Mouse (Mus musculus) heart, adult 2 months (tissue): ENCODE results near the gene Tmem223. TPM values are rescaled to one million over a fixed set of nuclear protein-coding genes. Genes with fewer than 3 reads are reported as not detected.

Experiments
- DNase-seq, 2 experiments: peaks; one replicate each; pipeline ENCODE4 v3.0.0; 2021
- H3K27ac ChIP-seq: fragments of 200-600 bp; 2 replicates; pipeline ENCODE4 v1.8.1; 2022
- H3K27me3 ChIP-seq: fragments of 200-500 bp; 2 replicates; pipeline ENCODE4 v1.6.1; 2012; ENCODE audit warnings: mild to moderate bottlenecking, low read length, inconsistent platforms, mixed read lengths; ENCODE audit not compliant: control insufficient read depth, insufficient read depth
- H3K36me3 ChIP-seq: fragments of 200-500 bp; 2 replicates; pipeline ENCODE4 v1.6.1; 2012; ENCODE audit warnings: low read length, inconsistent platforms; ENCODE audit not compliant: control insufficient read depth, insufficient read depth
- H3K4me1 ChIP-seq: fragments of 200-500 bp; 2 replicates; pipeline ENCODE4 v1.6.1; 2011; ENCODE audit warnings: low read length; ENCODE audit not compliant: control insufficient read depth, insufficient read depth
- H3K4me3 ChIP-seq: fragments of 200-600 bp; 2 replicates; pipeline ENCODE4 v1.8.1; 2022
- H3K79me2 ChIP-seq: fragments of 200-500 bp; replicated peaks from 2 replicates; pipeline ENCODE4 v1.6.1; 2012; ENCODE audit warnings: mild to moderate bottlenecking, inconsistent platforms, low read length, moderate library complexity, mixed read lengths; ENCODE audit not compliant: control insufficient read depth, insufficient read depth
- H3K9ac ChIP-seq: fragments of 200-500 bp; 2 replicates; pipeline ENCODE4 v1.6.1; 2012; ENCODE audit warnings: low read depth, mild to moderate bottlenecking, control low read depth, inconsistent platforms, low read length, mixed read lengths
- CTCF ChIP-seq: fragments of 200-600 bp; IDR thresholded peaks from 2 replicates; pipeline ENCODE4 v1.8.1; 2022; ENCODE audit warnings: antibody characterized with exemption, mild to moderate bottlenecking, moderate library complexity
- EP300 ChIP-seq: fragments of 200-500 bp; IDR thresholded peaks from 2 replicates; pipeline ENCODE4 v1.6.1; 2011; ENCODE audit warnings: low read depth, low read length, control low read depth; ENCODE audit not compliant: insufficient read depth
- POLR2A ChIP-seq: fragments of 200-500 bp; IDR thresholded peaks from 2 replicates; pipeline ENCODE4 v1.6.1; 2011; ENCODE audit warnings: mild to moderate bottlenecking, low read depth, low read length, control low read depth; ENCODE audit not compliant: insufficient read depth
- WGBS: fragments of 180-500 bp; shearing (Covaris S2); methylation state at CpG from one replicate; pipeline ENCODE4 v1.1.7; 2018; 5-methylcytosine and 5-hydroxymethylcytosine counted together
- intact Hi-C: fragments of 180-260 bp; cut with DNase I; formaldehyde crosslinking; loops from one replicate; pipeline ENCODE4 v1.15.1; 2025
- microRNA-seq, 2 experiments: library from miRNA; unstranded; fragments of <30 nt; microRNA quantifications; one replicate each; pipeline ENCODE4 v1.2.0; 2021
- polyA plus RNA-seq: library from polyadenylated mRNA; depleted of rRNA; stranded (reverse); fragments of >200 nt; gene quantifications from 2 replicates; pipeline ENCODE4 v1.2.3, GENCODE M21; 2012; rRNA removed
- total RNA-seq, 2 experiments: library from RNA; stranded (reverse); gene quantifications; 2 replicates each; pipeline ENCODE4 v1.2.3; 2021

Gene Tmem223
- total and polyA plus RNA-seq, 3 experiments = 108 to 212 (median 130) TPM

- Histone ChIP-seq H3K9ac (peak overlapping the region; percentile 62), H3K4me3 (peak overlapping the region; percentile 86), H3K27me3 (no peaks in the 10 kb centered on the region), H3K36me3 (peaks cover 18% of the 10 kb centered on the region), H3K27ac (peak overlapping the region; percentile 97), H3K4me1 (peaks cover 7% of the 10 kb centered on the region), H3K79me2 (peaks cover 1% of the 10 kb centered on the region; the same call in 1 of the 2 replicates)
- no peak for DNase-seq
- TF ChIP-seq CTCF (no peak), POLR2A (no peak), EP300 (no peak)
- 9% methylated on average over 14 of the region's 14 CpGs for WGBS
- intact Hi-C loops = loop anchor here (2.0 to 5.0 kb wide), 5 partner anchors 16 to 96 kb away; partner anchors contain the start of genes 1700092M07Rik, Nxf1, Slc3a2 and Stx5a
These were observed 47.6 kb downstream of the Tmem223 start for GRCm38 (mm10) chr19:8818301-8818798.

GRCm38 (mm10) chr19:8818801-8819595 lies 48.2 kb downstream of the Tmem223 start, which contains the start of gene Ttc9c:
Gene Ttc9c, minus strand, starts transcription at chr19:8819333.
- peak within 1 kb of the TSS; percentile 93 for H3K9ac ChIP-seq
- peak; percentile 91 to 98 for DNase-seq
- peak within 1 kb of the TSS; percentile 97 for H3K27ac ChIP-seq
- peak within 1 kb of the TSS; percentile 86 for H3K4me3 ChIP-seq
- under 1% methylated on average over 33 of the region's 33 CpGs for WGBS
- H3K27me3 ChIP-seq = no peaks in the 10 kb centered on the region
- peaks cover 20% of the 10 kb centered on the region for H3K36me3 ChIP-seq
- peaks cover 1% of the 10 kb centered on the region; the same call in 1 of the 2 replicates for H3K79me2 ChIP-seq
- H3K4me1 ChIP-seq = peaks cover 7% of the 10 kb centered on the region
- TF ChIP-seq EP300 (peak; percentile 79), CTCF (no peak), POLR2A (peak; percentile 82)
- intact Hi-C loops = loop anchor here (2.0 to 5.0 kb wide), 5 partner anchors 16 to 97 kb away; partner anchors contain the start of genes 1700092M07Rik, Nxf1, Slc3a2 and Stx5a

GRCm38 (mm10) chr19:8819596-8820423 lies 49.0 kb downstream of the Tmem223 start, which contains the start of gene Hnrnpul2:
Gene Hnrnpul2, plus strand, starts transcription at chr19:8820010.
- intact Hi-C loops = loop anchor here (2.0 to 5.0 kb wide), 6 partner anchors 17 to 98 kb away; partner anchors contain the start of genes 1700092M07Rik, Ganab, Nxf1 and Slc3a2
- no peaks in the 10 kb centered on the region for H3K27me3 ChIP-seq
- DNase-seq = peak; percentile 98 to 99
- peak within 1 kb of the TSS; percentile 93 for H3K9ac ChIP-seq
- H3K27ac ChIP-seq = peak within 1 kb of the TSS; percentile 97
- TF ChIP-seq CTCF (no peak), POLR2A (peak; percentile 97), EP300 (0 out of 2 replicates have a peak, but pooled peaks have one; percentile 11)
- H3K4me3 ChIP-seq = peak within 1 kb of the TSS; percentile 86
- H3K36me3 ChIP-seq = peaks cover 27% of the 10 kb centered on the region
- WGBS = under 1% methylated on average over 83 of the region's 83 CpGs
- H3K79me2 ChIP-seq = peaks cover 1% of the 10 kb centered on the region; the same call in 1 of the 2 replicates
- H3K4me1 ChIP-seq = peaks cover 7% of the 10 kb centered on the region

GRCm38 (mm10) chr19:8820424-8820956 lies 49.7 kb downstream of the Tmem223 start:
- Histone ChIP-seq H3K4me3 (peak overlapping the region; percentile 86), H3K36me3 (peaks cover 27% of the 10 kb centered on the region), H3K9ac (peak overlapping the region; percentile 93), H3K4me1 (peaks cover 7% of the 10 kb centered on the region), H3K27ac (peak overlapping the region; percentile 97), H3K79me2 (peaks cover 1% of the 10 kb centered on the region; the same call in 1 of the 2 replicates), H3K27me3 (no peaks in the 10 kb centered on the region)
- no peak for DNase-seq
- under 1% methylated on average over 46 of the region's 48 CpGs for WGBS
- TF ChIP-seq CTCF = no peak
- no peak for TF ChIP-seq EP300
- TF ChIP-seq POLR2A = no peak
- intact Hi-C loops = loop anchor here (5.0 kb wide), 1 partner anchor 77 kb away; the partner anchor contains the start of gene Ganab

- peaks cover 1% of the 10 kb centered on the region; the same call in 1 of the 2 replicates for H3K79me2 ChIP-seq
- H3K27ac ChIP-seq = peak overlapping the region; percentile 97
- DNase-seq = no peak
- peak overlapping the region; percentile 93 for H3K9ac ChIP-seq
- H3K4me3 ChIP-seq = peak overlapping the region; percentile 86
- peaks cover 31% of the 10 kb centered on the region for H3K36me3 ChIP-seq
- TF ChIP-seq EP300 = no peak
- TF ChIP-seq POLR2A = no peak
- no peak for TF ChIP-seq CTCF
- H3K4me1 ChIP-seq = peaks cover 7% of the 10 kb centered on the region
- intact Hi-C loops = loop anchor here (5.0 kb wide), 1 partner anchor 76 kb away; the partner anchor contains the start of gene Ganab
- H3K27me3 ChIP-seq = no peaks in the 10 kb centered on the region
- WGBS = under 1% methylated on average over 7 of the region's 7 CpGs
These were observed 50.4 kb downstream of the Tmem223 start for GRCm38 (mm10) chr19:8821146-8821545.

Small RNA genes lying within 50 kb of the gene (microRNA-seq; reads per million reads assigned to microRNA genes)
- gene Mir6992 = 0 reads per million in 2 experiments

Other genes starting within 250 kb of the Tmem223 start
Only the 30 nearest of the 33 such genes appear.
- not detected for gene Slc22a8, start 179.7 kb upstream of the Tmem223 start, total RNA-seq
- 0.04 and 0.09 TPM in 2 replicates for gene Slc22a8, start 179.7 kb upstream of the Tmem223 start, polyA plus RNA-seq
- gene Slc22a6, start 153.0 kb upstream of the Tmem223 start, total RNA-seq = not detected
- not detected in 2 replicates for gene Slc22a6, start 153.0 kb upstream of the Tmem223 start, polyA plus RNA-seq
- gene Chrm1, start 107.2 kb upstream of the Tmem223 start, total RNA-seq = not detected
- gene Chrm1, start 107.2 kb upstream of the Tmem223 start, polyA plus RNA-seq = 0.09 and 0.21 TPM in 2 replicates
- gene Slc3a2, start 47.6 kb upstream of the Tmem223 start, total RNA-seq = 10 to 100 TPM; 41.0 to 42.2 TPM
- 60.9 and 61.1 TPM in 2 replicates for gene Slc3a2, start 47.6 kb upstream of the Tmem223 start, polyA plus RNA-seq
- gene Wdr74, start 35.2 kb upstream of the Tmem223 start, total RNA-seq = 10 to 100 TPM; 18.7 to 19.2 TPM
- gene Wdr74, start 35.2 kb upstream of the Tmem223 start, polyA plus RNA-seq = 15.7 and 18.2 TPM in 2 replicates
- under 1 TPM in 1 of 2 experiments, not detected in 1; 0.57 TPM for gene 1700092M07Rik, start 30.3 kb upstream of the Tmem223 start, total RNA-seq
- 0.62 and 1.3 TPM in 2 replicates for gene 1700092M07Rik, start 30.3 kb upstream of the Tmem223 start, polyA plus RNA-seq
- 10 to 100 TPM; 23.8 to 25.3 TPM for gene Stx5a, start 29.6 kb upstream of the Tmem223 start, total RNA-seq
- 33.4 and 49.3 TPM in 2 replicates for gene Stx5a, start 29.6 kb upstream of the Tmem223 start, polyA plus RNA-seq
- 10 to 100 TPM; 35.5 to 41.8 TPM for gene Nxf1, start 13.9 kb upstream of the Tmem223 start, total RNA-seq
- 66.5 and 93.2 TPM in 2 replicates for gene Nxf1, start 13.9 kb upstream of the Tmem223 start, polyA plus RNA-seq
- 10 to 100 TPM; 14.8 to 17.1 TPM for gene Tmem179b, start 3.5 kb downstream of the Tmem223 start, total RNA-seq
- 44.5 and 44.9 TPM in 2 replicates for gene Tmem179b, start 3.5 kb downstream of the Tmem223 start, polyA plus RNA-seq
- 1 to 10 TPM; 7.8 to 9.1 TPM for gene Taf6l, start 15.4 kb downstream of the Tmem223 start, total RNA-seq
- 6.0 and 6.2 TPM in 2 replicates for gene Taf6l, start 15.4 kb downstream of the Tmem223 start, polyA plus RNA-seq
- gene Polr2g, start 27.6 kb downstream of the Tmem223 start, total RNA-seq = 10 to 100 TPM; 53.4 to 56.3 TPM
- gene Polr2g, start 27.6 kb downstream of the Tmem223 start, polyA plus RNA-seq = 55.1 and 84.1 TPM in 2 replicates
- gene Zbtb3, start 31.6 kb downstream of the Tmem223 start, total RNA-seq = 1 to 10 TPM; 1.4 to 1.5 TPM
- gene Zbtb3, start 31.6 kb downstream of the Tmem223 start, polyA plus RNA-seq = 2.0 and 2.5 TPM in 2 replicates
- gene Ttc9c, start 48.3 kb downstream of the Tmem223 start, total RNA-seq = 10 to 100 TPM; 14.1 TPM
- gene Ttc9c, start 48.3 kb downstream of the Tmem223 start, polyA plus RNA-seq = 9.5 and 17.8 TPM in 2 replicates
- 10 to 100 TPM; 44.7 to 47.5 TPM for gene Hnrnpul2, start 49.0 kb downstream of the Tmem223 start, total RNA-seq
- gene Hnrnpul2, start 49.0 kb downstream of the Tmem223 start, polyA plus RNA-seq = 12.4 and 23.2 TPM in 2 replicates
- not detected for gene AC129217.1, start 58.8 kb downstream of the Tmem223 start, total RNA-seq
- not detected in 2 replicates for gene AC129217.1, start 58.8 kb downstream of the Tmem223 start, polyA plus RNA-seq
- gene Bscl2, start 66.5 kb downstream of the Tmem223 start, total RNA-seq = 10 to 100 TPM; 22.6 to 23.5 TPM
- 52.3 and 67.7 TPM in 2 replicates for gene Bscl2, start 66.5 kb downstream of the Tmem223 start, polyA plus RNA-seq
- not detected for gene Gng3, start 68.2 kb downstream of the Tmem223 start, total RNA-seq
- gene Gng3, start 68.2 kb downstream of the Tmem223 start, polyA plus RNA-seq = 0.23 and 0.35 TPM in 2 replicates
- gene Lrrn4cl, start 79.8 kb downstream of the Tmem223 start, total RNA-seq = 1 to 10 TPM; 2.6 to 3.7 TPM
- 3.8 and 5.7 TPM in 2 replicates for gene Lrrn4cl, start 79.8 kb downstream of the Tmem223 start, polyA plus RNA-seq
- gene Ubxn1, start 100.5 kb downstream of the Tmem223 start, total RNA-seq = 100 to 1,000 TPM; 108 to 135 TPM
- 60.7 and 62.2 TPM in 2 replicates for gene Ubxn1, start 100.5 kb downstream of the Tmem223 start, polyA plus RNA-seq
- gene Uqcc3, start 109.9 kb downstream of the Tmem223 start, total RNA-seq = 10 to 100 TPM; 49.9 to 56.5 TPM
- gene Uqcc3, start 109.9 kb downstream of the Tmem223 start, polyA plus RNA-seq = 43.7 and 48.6 TPM in 2 replicates
- gene Lbhd1, start 112.7 kb downstream of the Tmem223 start, total RNA-seq = 1 to 10 TPM; 4.2 to 5.2 TPM
- gene Lbhd1, start 112.7 kb downstream of the Tmem223 start, polyA plus RNA-seq = 1.1 and 1.3 TPM in 2 replicates
- gene Gm49403, start 112.9 kb downstream of the Tmem223 start, total RNA-seq = not detected
- not detected in 2 replicates for gene Gm49403, start 112.9 kb downstream of the Tmem223 start, polyA plus RNA-seq
- 10 to 100 TPM; 15.6 to 21.0 TPM for gene 1810009A15Rik, start 117.9 kb downstream of the Tmem223 start, total RNA-seq
- 10.1 and 10.5 TPM in 2 replicates for gene 1810009A15Rik, start 117.9 kb downstream of the Tmem223 start, polyA plus RNA-seq
- gene Gm49416, start 117.9 kb downstream of the Tmem223 start, total RNA-seq = 1 to 10 TPM in 1 of 2 experiments, under 1 TPM in 1; 0.57 to 3.2 TPM
- gene Gm49416, start 117.9 kb downstream of the Tmem223 start, polyA plus RNA-seq = 1.2 and 1.3 TPM in 2 replicates
- 10 to 100 TPM; 10.6 to 12.6 TPM for gene Ints5, start 122.0 kb downstream of the Tmem223 start, total RNA-seq
- gene Ints5, start 122.0 kb downstream of the Tmem223 start, polyA plus RNA-seq = 10.8 and 13.5 TPM in 2 replicates
- 10 to 100 TPM; 50.3 to 52.5 TPM for gene Ganab, start 127.1 kb downstream of the Tmem223 start, total RNA-seq
- gene Ganab, start 127.1 kb downstream of the Tmem223 start, polyA plus RNA-seq = 54.5 and 90.0 TPM in 2 replicates
- gene B3gat3, start 149.4 kb downstream of the Tmem223 start, total RNA-seq = 10 to 100 TPM; 35.4 to 42.3 TPM
- gene B3gat3, start 149.4 kb downstream of the Tmem223 start, polyA plus RNA-seq = 59.4 and 61.2 TPM in 2 replicates
- 10 to 100 TPM; 21.8 to 23.1 TPM for gene Rom1, start 158.4 kb downstream of the Tmem223 start, total RNA-seq
- gene Rom1, start 158.4 kb downstream of the Tmem223 start, polyA plus RNA-seq = 24.9 and 30.7 TPM in 2 replicates
- 1 to 10 TPM; 7.0 to 9.7 TPM for gene Eml3, start 158.6 kb downstream of the Tmem223 start, total RNA-seq
- gene Eml3, start 158.6 kb downstream of the Tmem223 start, polyA plus RNA-seq = 17.6 and 18.4 TPM in 2 replicates
- 10 to 100 TPM; 29.0 to 32.1 TPM for gene Mta2, start 170.9 kb downstream of the Tmem223 start, total RNA-seq
- 13.1 and 15.6 TPM in 2 replicates for gene Mta2, start 170.9 kb downstream of the Tmem223 start, polyA plus RNA-seq